Mouse (Mus musculus) liver, embryonic 14.5 days (tissue): Measurements from ENCODE around the gene Auts2.

Experiments
- CTCF ChIP-seq: IDR thresholded peaks from 2 replicates; pipeline ENCODE4 v1.5.1; 2016; ENCODE audit warnings: antibody characterized with exemption, low read depth, control low read depth
- EP300 ChIP-seq: IDR thresholded peaks from 2 replicates; pipeline ENCODE4 v1.6.1; 2016; ENCODE audit warnings: antibody characterized with exemption, low read depth

GRCm38 (mm10) chr5:132492793-132493192 lies 50.4 kb downstream of the Auts2 start:
- TF ChIP-seq CTCF (no peak), EP300 (no peak)
